14 mouse cellular contexts compared by ENCODE assay signal in genomic region chr16:92946554-92946953, GRCm38 (mm10).
DNase-seq lines count a peak whose midpoint lies in the region; TF ChIP-seq lines count a peak whose summit lies in the region.
"Had no signal": no experiment of that assay in that cellular context is flagged by ENCODE, and none has a peak within 500 bp of the region (broad histone marks: within the 10 kb centered on the region; RNA-seq: fewer than 3 reads in every experiment).

No protein-coding gene starts in this region.

- no peaks in the 10 kb centered on the region for H3K9me3 ChIP-seq in MEL (replicated peaks; ENCODE audit: insufficient read depth, low read length)
- H3K9me3 ChIP-seq in limb, embryonic 10.5 days (replicated peaks): no peaks in the 10 kb centered on the region
- H3K9me3 ChIP-seq: embryonic facial prominence, embryonic 13.5 days; intestine, embryonic 15.5 days had no signal

- WGBS in limb, embryonic 10.5 days: 92% methylated on average over 4 of the region's 4 CpGs

- TF ChIP-seq POLR2A in MEL (IDR thresholded peaks at IDR 0.05; ENCODE audit: control insufficient read depth in 1 of 2, insufficient read depth in 1 of 2, low read depth in 1 of 2, low read length in 2 of 2, poor library complexity in 1 of 2): no peak

- no peaks in the 10 kb centered on the region for H3K36me3 ChIP-seq in MEL (ENCODE audit: control insufficient read depth in 1 of 2, insufficient read depth in 2 of 2, low read length in 2 of 2)
- H3K36me3 ChIP-seq in limb, embryonic 10.5 days: no peaks in the 10 kb centered on the region
- H3K36me3 ChIP-seq: embryonic facial prominence, embryonic 13.5 days; intestine, embryonic 15.5 days had no signal

- H3K4me3 ChIP-seq in MEL (ENCODE audit: control insufficient read depth in 1 of 2, insufficient read depth in 1 of 2, low read depth in 2 of 2, low read length in 2 of 2): no peak overlapping the region
- no peak overlapping the region for H3K4me3 ChIP-seq in limb, embryonic 10.5 days
- H3K4me3 ChIP-seq: embryonic facial prominence, embryonic 13.5 days; intestine, embryonic 15.5 days; left cerebral cortex, adult 2 months had no signal

- DNase-seq in CD4-positive helper T cell, adult 2 months (ENCODE audit: low read depth, low spot score): peak; percentile 27
- DNase-seq in MEL (ENCODE audit: low read depth, low spot score): peak; percentile 41
- DNase-seq in lung, postnatal 4 days: peak; percentile 27 to 45
- peak; percentile 40 for DNase-seq in thymus, postnatal 0 days (ENCODE audit: low spot score)
- DNase-seq in right cerebral cortex, postnatal 25 days: no peak
- DNase-seq in limb, embryonic 10.5 days (ENCODE audit: low spot score): no peak
- no peak for DNase-seq in spleen, postnatal 14 days (ENCODE audit: low spot score in 2 of 2)
- DNase-seq: cerebellum, postnatal 14 days; heart, postnatal 36 days; kidney, postnatal 4 days; liver had no signal

- no peak overlapping the region for H3K27ac ChIP-seq in MEL (ENCODE audit: control insufficient read depth, low read depth, low read length)
- H3K27ac ChIP-seq in limb, embryonic 10.5 days: no peak overlapping the region
- H3K27ac ChIP-seq: embryonic facial prominence, embryonic 13.5 days; intestine, embryonic 15.5 days; left cerebral cortex, adult 2 months had no signal

- H3K4me1 ChIP-seq in MEL (ENCODE audit: control insufficient read depth in 1 of 2, insufficient read depth in 2 of 2, low read length in 2 of 2): no peaks in the 10 kb centered on the region
- no peaks in the 10 kb centered on the region for H3K4me1 ChIP-seq in limb, embryonic 10.5 days

- H3K9ac ChIP-seq in MEL (ENCODE audit: control insufficient read depth, low read depth, low read length, poor library complexity, severe bottlenecking): no peak overlapping the region
- H3K9ac ChIP-seq: embryonic facial prominence, embryonic 13.5 days; intestine, embryonic 15.5 days had no signal

- no peak for TF ChIP-seq RAD21 in MEL (IDR thresholded peaks at IDR 0.05; ENCODE audit: low read depth, low read length)

- TF ChIP-seq CTCF in MEL (IDR thresholded peaks at IDR 0.05 in 2 of 3, conservative IDR thresholded peaks at IDR 0.05 in 1 of 3; ENCODE audit: control insufficient read depth in 1 of 3, insufficient read depth in 1 of 3, low read depth in 2 of 3, low read length in 3 of 3, poor library complexity in 1 of 3, severe bottlenecking in 1 of 3): no peak

- TF ChIP-seq EP300 in MEL (IDR thresholded peaks at IDR 0.05; ENCODE audit: low read depth in 1 of 2, low read length in 2 of 2): no peak

- no peaks in the 10 kb centered on the region; a peak in 1 of 4 replicates for H3K27me3 ChIP-seq in MEL (ENCODE audit: control insufficient read depth in 1 of 2, insufficient read depth in 2 of 2, low read length in 2 of 2)
- H3K27me3 ChIP-seq in limb, embryonic 10.5 days (ENCODE audit: low read depth, poor library complexity, severe bottlenecking): no peaks in the 10 kb centered on the region; the same call in 1 of the 2 replicates
- H3K27me3 ChIP-seq: embryonic facial prominence, embryonic 13.5 days; intestine, embryonic 15.5 days had no signal

- H3K79me2 ChIP-seq in MEL (ENCODE audit: control insufficient read depth, insufficient read depth, low read length, poor library complexity): no peaks in the 10 kb centered on the region

TF ChIP-seq in MEL, 35 proteins besides CTCF, POLR2A, EP300 and RAD21:
- TF ChIP-seq SMC3 (IDR thresholded peaks at IDR 0.05; ENCODE audit: low read depth, low read length): no peak
- no peak for TF ChIP-seq MYB (IDR thresholded peaks at IDR 0.05; ENCODE audit: low read depth, low read length)
- no peak for TF ChIP-seq BHLHE40 (IDR thresholded peaks at IDR 0.05; ENCODE audit: borderline replicate concordance, low read depth, low read length)
- TF ChIP-seq POLR2AphosphoS5 (IDR thresholded peaks at IDR 0.05; ENCODE audit: borderline replicate concordance, low read depth, low read length): no peak
- no peak for TF ChIP-seq E2F4 (IDR thresholded peaks at IDR 0.05; ENCODE audit: borderline replicate concordance, low read depth, low read length)
- no peak for TF ChIP-seq MAFK (IDR thresholded peaks at IDR 0.05; ENCODE audit: borderline replicate concordance, low read depth, low read length)
- no peak for TF ChIP-seq POLR2AphosphoS2 (IDR thresholded peaks at IDR 0.05; ENCODE audit: low read length)
- TF ChIP-seq TCF12 (IDR thresholded peaks at IDR 0.05; ENCODE audit: low read depth, low read length): no peak
- no peak for TF ChIP-seq USF2 (IDR thresholded peaks at IDR 0.05; ENCODE audit: borderline replicate concordance in 1 of 2, insufficient read depth in 1 of 2, low read depth in 1 of 2, low read length in 2 of 2)
- no peak for TF ChIP-seq MAZ (IDR thresholded peaks at IDR 0.05; ENCODE audit: low read depth, low read length)
- TF ChIP-seq ZMIZ1 (IDR thresholded peaks at IDR 0.05; ENCODE audit: low read depth, low read length): no peak
- no peak for TF ChIP-seq ZKSCAN1 (IDR thresholded peaks at IDR 0.05; ENCODE audit: low read depth, low read length)
- no peak for TF ChIP-seq MAX (IDR thresholded peaks at IDR 0.05; ENCODE audit: low read length)
- TF ChIP-seq JUND (IDR thresholded peaks at IDR 0.05; ENCODE audit: low read depth, low read length): no peak
- TF ChIP-seq ELF1 (IDR thresholded peaks at IDR 0.05; ENCODE audit: low read depth, low read length): no peak
- no peak for TF ChIP-seq CHD2 (IDR thresholded peaks at IDR 0.05; ENCODE audit: low read length)
- no peak for TF ChIP-seq NRF1 (IDR thresholded peaks at IDR 0.05; ENCODE audit: insufficient read depth, low read depth, low read length, poor library complexity, severe bottlenecking)
- TF ChIP-seq MEF2A (IDR thresholded peaks at IDR 0.05; ENCODE audit: extremely low read depth, insufficient replicate concordance, low read depth, low read length, poor library complexity, severe bottlenecking): no peak
- TF ChIP-seq GATA1 (IDR thresholded peaks at IDR 0.05; ENCODE audit: low read depth, low read length): no peak
- no peak for TF ChIP-seq KAT2A (conservative IDR thresholded peaks at IDR 0.05; ENCODE audit: low read depth, low read length)
TF ChIP-seq in MEL: peak in this region for 0.

Comparison
In these comparisons a context has a peak if more than half of its experiments do, and no peak if none do; other contexts are left out.
1. DNase-seq: peak in CD4-positive helper T cell, adult 2 months (single experiment), MEL (single experiment), lung, postnatal 4 days (2 of 2) and thymus, postnatal 0 days (single experiment); none in right cerebral cortex, postnatal 25 days (single experiment), limb, embryonic 10.5 days (single experiment) and spleen, postnatal 14 days (0 of 2).